Mouse (Mus musculus) NIH3T3 (cell line): Measurements from ENCODE around the gene Dtx4.

Experiments
- DNase-seq: peaks from one replicate; pipeline ENCODE4 v3.0.0-alpha.2; 2012; ENCODE audit warnings: low read depth

Gene Dtx4

DNA sequence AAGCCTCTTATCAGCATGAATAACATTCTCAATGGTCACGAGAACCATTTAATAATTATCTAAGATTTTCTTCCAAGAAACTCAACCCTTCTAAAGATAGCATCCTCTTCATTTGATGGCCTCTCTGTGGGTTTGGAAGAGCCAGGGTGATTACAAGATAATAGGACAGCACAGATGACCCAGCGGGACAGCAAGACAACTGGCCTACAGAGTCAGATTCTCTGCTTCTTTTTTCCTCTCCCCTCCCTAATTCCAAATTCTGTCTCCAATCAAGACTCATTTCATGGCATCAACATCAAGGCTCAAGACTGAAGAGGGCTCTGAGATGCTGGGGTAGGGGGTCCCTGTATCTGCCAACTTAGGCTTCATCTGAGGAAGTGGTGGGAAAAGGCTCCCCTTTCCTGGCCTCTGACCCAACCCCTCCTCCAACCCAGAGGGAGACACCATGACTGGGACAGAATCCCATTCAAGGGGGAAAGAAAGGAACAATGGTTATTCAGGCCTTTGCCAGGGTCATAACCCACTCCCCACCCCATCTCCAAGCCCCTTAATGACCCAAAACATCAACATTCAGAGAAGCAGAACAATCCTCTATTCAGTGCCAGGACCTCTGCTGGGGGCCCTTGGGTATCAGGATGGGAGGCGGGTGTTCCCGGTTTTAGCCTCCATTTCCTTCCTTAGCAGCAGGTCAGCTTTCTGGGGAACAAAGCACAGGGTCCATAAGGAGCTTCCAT is 7.6 kb downstream of the Dtx4 start:
- DNase-seq, result no peak

DNA sequence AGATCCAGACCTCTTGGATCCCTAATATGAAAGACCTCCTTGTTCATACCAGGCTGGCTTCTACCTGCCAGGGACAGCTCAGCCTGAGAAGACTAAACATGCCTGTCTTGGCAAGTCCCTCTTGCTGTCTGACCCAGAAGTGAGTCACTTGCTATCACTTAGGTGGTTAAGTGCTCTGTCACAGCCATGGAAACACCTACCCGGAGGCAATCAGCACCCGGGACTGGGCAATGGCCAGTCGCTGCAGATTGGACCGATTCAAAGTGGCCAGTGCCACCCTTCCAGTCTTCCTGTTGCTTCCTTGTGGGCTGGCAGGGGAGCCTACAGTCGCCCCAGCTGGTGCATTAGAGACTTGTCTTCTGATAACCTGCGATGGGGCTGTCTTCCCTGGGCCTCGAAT is 9.6 kb downstream of the Dtx4 start:
- DNase-seq, result no peak

DNA sequence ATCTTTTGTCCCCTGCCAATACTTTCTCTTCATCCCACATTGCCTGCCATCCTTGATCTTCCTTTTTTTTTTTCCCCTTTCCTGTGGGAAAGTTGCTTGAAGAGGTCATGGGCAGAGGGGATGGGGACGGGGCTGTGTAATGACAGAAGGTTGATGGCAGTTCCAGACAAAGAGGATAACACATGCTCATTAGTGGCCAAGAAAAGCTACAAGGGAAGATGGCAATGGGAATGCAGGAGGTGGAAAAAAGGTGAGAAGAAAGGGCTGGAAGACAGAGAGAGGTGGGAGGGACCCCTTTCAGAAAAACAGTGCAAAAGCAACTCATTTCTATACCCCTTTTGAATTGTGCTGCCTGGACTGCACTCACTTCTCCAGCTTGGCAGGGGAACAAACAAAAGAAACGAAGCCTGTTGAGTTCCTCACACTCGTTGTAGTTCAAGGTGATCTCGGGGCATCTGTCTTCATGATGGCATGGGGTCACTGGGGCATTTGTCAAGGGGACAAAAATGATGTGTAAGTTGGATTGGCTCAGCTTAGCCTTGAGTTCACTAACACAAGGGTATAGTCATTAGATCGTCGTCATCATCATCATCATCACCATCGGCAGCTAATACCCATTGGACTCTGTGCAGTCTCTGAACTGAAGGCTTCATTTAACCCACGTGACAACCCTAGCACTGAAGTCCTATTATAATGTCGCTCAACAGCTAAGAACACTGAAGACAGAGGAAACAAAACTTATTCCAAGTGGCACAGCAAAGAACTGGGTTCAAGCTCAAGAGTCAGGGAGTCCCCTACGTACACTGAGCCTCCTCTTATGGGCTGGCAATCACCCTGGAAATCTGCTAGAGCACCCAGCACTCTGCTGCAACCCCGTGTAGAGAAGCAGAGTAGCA is 11.3 kb downstream of the Dtx4 start:
- DNase-seq, result no peak

DNA sequence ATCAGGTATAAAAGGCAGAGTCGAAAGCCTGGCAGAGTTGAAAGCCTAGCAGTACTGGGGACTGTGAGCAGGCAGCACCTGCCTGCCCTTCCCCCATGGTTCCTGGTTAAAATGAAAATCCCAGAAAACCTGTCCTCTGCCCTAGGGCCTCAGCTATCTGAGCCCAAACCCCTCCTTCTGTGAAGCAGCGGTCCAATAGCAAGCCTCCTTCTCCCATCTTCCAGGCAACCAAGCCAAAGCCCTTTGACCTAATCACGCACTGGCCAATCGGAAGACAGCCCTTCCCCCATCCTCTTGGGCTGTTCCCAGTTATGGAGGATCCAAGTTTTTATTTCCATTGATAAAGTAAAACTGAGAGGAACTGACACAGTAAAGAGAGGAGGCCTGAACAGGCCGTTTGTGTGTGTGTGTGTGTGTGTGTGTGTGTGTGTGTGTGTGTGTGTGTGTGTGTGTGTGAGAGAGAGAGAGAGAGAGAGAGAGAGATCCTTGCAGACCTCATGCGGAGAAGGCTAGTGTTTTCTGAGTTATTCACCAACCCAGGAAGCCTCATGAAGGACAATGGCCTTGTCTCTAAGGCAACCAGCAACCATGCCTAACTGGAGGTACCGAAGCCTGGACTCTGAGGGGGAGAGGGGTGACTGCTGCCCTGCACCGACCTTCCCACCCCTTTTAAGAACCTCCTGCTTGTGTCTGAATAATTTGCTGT is 12.1 kb downstream of the Dtx4 start:
- DNase-seq, result no peak

DNA sequence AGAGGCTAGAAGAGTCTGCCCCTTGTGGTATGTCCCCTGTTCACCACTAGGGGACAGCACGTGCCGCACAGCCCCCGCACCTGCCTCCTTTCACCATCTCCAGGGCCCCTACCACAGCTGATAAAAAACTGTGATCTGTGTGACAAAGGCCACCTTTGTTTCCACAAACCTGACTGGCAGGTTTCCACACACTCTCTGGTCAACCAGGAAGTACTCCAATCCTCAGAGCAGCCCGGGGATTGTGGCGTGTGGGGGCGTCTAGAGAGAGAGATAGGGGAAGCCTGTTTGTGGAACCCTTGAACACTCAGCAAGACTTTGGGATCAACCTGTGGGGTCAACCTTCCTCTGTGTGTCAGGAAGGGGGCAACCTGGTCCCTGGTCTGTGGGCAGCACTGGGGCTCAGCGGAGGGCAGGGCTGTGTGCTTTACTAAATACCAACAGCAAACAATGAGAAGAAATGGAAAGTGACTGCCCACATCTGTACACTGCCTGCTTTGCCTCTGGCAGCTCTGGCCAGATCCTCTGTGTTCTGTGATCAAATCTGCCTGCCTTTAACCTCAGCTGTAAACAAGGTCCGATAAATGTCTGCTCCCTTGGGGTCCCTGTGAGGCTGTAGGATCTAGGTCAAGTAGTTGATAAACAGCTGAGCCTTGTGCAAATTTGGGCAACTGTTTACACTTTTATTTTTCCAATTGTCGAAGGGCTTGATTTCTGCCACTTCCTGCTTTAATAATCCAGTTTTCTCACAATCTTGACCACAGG is 12.9 kb downstream of the Dtx4 start:
- no peak for DNase-seq

DNA sequence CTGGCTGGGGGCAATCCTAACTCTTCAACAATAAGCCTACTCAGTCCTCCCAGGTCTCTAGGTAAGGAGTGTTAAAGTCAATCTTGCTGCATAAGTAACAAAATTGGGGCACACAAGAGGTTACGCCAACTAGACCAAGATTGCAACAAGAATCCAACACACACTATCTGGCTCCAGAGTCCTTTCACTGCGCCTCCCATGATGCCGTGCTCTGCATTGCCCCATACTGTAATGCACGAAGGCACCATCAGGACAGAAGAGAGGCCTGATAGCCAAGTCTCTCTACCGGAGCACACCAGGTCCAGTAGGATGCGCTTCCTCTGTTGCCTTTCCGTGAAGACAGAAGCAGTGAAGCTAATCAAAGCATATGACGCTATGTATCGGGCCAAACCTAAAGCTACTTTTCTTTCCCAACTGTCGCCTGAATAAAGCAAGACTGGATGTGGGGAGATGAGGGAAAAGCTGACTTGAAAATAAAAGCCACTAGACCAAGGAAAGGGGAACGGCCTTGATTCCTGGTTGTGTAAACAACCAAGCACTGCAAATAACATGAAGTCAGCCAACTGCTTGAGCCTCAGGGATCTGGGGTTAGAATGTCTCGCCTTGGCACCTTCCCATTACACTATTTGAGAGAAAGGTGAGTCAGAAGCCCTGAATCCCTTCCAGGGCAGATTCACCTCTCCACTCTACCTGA is 13.6 kb downstream of the Dtx4 start:
- DNase-seq, result peak; percentile 31

DNA sequence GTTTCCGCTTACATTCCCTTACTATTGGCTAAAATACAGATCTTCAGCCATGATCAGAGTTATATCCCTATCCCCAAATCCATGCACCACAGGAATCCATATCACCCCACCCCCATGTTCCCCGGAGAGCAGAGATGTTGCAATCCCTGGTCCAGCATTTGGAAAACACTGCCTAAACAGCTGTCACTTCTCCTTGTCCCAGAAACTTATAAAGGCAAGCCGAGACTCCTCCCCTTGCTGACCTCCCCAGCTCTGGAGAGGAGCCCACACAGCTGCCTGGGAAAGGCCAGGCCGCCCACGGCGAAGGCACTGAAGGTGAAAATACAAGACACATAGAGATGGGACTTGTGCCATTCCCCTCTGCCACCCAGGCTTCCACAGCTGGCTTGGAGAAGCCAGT is 14.4 kb downstream of the Dtx4 start:
- DNase-seq, result peak; percentile 94

DNA sequence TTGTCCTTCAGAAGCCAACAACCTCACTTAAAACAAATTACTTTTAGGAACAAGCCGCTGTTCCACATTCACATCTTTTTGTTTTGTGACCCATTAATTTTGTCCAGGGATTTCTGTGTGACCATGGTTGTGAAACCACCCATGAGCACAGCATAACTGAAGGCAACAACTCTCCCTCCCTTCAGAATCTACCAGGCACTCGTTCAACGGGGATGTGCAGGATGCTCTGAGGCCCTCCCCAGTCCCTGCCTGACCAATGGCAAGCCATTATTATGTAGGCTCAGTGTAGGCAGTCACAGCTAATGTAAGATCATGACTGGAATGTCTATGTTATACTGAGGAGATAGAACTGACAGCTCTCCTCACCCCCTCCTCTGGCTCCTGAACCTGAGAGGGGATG is 15.6 kb downstream of the Dtx4 start:
- DNase-seq, result peak; percentile 20

DNA sequence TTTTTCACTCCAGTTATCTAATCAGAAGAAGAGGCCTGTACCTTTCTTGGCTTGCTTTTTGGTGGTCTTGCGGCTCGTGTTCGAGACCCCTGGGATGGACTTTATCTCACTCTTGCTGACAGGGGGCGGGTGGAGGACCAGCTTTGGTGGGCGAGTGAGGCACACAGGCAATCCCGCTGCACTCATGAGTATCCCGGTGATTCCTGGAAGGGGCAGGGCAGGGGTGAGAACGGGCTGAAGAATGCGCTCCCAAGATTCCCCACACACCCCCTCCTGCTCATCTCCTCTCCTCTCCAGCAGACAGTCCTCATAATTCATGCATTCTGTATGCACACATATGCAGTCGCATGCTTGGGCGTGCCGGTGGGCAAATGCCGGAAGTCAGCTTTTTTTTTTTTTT is 16.0 kb downstream of the Dtx4 start:
- DNase-seq, result no peak

DNA sequence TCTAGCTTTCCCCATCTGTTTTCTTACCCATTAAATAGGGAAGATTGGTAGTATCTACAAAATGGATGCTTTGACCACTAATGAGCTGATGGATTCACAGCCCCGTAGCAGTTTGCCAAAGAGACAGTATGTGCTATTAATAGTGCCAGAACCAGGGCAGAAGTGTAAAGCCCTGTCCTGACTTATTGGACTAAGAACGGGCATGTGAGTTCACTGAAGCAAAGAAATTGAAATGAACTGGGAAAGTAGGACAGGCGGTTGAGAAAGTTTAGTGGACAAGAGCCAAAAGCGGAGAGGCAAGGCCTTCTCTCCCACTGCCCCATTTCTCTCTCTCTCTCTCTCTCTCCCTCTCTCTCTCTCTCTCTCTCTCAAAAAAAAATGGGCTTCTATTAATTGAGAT is 17.0 kb downstream of the Dtx4 start:
- DNase-seq, result peak; percentile 37

DNA sequence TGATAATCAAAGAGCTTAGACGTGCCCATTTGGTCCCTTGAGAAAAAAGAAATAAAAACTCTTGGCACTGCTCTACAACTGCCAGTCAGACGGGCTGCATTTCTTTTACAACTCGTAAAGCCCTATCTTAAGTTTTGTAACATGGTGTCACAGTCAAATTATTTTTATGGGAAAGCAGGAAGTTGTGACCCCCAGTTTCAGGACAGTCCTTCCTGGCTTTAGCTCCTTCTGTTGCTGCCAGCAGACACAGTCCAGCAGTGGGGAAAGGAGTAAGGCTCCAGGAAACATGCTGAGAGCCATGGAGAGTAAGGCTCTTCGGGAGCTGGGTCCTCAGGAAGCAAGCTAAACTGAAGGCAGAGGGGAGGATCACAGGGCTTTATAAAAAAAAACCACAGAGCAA is 17.5 kb downstream of the Dtx4 start:
- no peak for DNase-seq

DNA sequence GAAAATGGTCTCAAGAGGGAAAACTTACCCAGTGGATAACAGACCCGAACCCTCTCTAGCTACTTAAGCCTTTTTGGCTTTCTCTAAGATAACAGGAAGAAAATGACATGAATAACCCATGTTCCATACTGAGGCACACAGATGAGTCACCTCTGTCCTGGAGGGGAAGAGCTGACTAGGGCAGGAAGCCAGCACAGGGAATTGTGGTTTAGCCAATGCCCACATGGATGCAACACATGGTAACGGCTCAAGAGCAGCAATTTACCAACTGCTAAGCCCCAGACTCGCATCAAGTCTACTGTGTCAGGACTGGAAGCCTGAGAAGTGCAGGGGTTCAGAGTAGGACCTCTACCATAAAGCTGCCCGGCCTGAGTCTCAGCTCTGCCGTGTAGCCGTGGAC is 22.9 kb downstream of the Dtx4 start:
- DNase-seq, result peak; percentile 63

DNA sequence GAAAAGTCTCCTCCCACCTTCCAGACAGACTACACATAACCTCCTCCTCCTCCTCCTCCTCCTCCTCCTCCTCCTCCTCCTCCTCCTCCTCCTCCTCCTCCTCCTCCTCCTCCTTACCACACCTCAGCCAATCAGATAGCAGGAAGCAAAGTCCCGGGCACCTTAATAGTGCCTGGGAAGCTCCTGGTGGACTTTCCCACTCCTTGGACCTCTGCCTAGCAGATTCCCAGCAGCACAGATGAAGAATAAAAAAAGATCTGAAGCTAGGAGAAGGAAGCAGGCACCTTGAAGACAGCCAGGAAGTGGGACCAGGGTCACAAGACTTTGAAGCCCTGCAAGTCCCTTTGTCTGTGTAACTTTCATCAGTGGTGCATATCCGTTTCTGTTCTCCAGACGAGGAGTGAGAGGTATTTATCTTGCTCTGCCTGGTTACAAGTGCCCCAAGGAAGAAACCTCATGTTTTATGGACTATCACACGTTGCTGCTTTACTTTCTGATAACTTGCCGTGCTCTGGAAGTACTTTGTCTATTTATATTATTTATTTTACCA is 24.5 kb downstream of the Dtx4 start:
- no peak for DNase-seq

DNA sequence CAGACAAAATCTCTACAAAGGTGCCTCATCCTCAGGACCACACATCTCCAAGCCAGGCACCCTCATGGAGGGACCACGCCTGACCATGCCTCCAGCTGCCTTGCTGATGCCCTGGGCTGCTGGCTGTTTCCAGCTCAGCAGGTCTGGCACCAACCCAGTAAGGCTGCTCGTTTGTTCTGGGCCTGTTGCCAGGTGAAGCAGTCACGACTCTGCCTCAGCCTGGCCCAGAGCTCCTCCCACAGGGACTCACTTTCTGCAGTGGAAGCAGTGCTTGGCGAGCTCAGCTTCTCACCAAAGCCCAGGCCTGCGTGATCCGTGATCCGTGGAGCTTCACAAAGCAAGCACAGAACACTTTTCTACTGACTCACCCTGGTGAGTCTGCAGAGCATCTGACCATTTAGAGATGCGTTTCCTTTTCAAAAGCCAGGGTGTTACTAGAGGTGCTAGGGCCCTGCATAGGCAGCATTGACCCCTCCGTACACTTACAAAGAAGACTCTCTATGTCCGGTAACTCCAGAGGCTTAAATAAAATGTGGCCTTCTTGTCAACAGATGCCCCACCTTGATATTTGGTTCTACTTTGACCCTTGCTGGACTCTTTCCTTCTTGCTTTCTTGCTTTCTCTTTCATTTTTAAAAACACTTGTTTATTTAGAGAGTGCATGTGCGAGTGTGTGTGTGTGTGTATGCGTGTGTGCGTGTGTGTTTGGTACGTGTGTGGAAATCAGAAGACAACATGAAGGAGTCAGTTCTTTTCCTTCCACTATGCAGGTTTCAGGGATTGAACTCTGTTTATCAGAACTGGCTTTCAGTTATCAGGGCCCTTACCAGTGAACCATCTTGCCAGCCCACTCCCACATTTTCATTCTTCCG is 25.6 kb downstream of the Dtx4 start:
- DNase-seq, result peak; percentile 100

DNA sequence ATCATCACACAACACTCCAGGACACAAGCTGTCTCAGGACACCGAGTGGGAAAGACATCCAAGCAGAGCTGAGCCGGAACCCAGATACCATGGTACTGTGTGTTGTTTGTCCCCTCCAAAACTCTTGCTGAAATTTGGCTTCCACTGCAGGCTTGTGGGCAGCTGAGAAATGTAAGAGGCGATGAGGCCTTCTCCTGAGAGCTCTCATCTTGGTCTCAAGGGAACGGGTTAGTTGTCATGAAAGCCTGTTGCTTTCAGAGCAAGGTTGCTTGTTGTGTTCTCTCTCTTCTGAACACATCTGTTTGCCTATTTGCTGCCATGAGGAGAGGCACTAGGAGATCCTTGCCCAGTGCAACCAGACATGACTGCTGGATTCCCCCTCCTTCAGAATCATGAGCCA is 27.3 kb downstream of the Dtx4 start:
- DNase-seq, result peak; percentile 39

DNA sequence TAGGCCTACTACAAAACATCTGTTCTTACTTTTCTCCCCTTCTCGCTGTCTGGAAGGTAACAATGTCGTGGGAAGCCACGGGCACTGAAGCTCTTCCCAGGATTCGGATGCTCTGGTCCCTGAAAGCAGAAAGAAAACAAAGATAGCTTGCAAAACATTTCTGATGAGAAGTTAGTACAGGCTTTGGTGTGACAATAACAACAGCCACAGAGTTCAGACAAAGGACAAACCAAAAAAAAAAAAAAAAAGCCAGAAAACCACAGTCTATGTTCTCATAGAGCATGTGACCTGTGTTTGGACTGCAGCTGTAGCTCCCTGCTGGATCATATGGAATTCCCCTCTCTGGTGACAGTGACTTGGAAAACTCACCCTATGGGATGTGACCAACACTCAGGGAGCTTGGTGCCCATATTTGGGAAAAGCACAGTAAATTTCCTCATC is 28.0 kb downstream of the Dtx4 start:
- DNase-seq, result peak; percentile 59

DNA sequence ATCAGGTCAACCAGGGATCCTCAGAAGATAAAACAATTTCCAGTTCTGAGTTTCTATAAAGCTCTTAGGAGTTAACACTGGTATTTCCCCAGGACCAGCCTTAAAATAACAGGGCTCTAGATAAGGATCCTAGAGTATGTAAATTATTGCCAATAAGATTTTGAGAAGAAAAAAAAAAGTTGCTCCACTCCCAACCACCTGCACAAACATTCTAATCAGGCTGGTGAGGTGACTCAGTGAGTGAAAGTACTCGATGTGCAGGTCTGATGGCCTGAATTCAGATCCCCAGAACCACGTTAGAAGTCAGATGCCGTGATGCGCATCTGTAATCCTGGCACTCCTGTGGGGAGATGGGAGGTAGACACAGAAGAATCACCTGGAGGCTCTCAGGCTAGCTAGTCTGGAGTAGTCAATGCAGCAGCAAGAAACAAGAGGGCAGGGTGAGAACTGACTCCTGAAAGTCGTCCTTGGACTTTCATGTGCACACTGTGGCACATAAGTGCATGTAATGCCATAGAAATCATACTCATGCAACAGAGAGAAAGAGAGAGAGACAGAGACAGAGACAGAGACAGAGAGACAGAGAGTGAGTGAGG is 28.8 kb downstream of the Dtx4 start:
- DNase-seq, result no peak

DNA sequence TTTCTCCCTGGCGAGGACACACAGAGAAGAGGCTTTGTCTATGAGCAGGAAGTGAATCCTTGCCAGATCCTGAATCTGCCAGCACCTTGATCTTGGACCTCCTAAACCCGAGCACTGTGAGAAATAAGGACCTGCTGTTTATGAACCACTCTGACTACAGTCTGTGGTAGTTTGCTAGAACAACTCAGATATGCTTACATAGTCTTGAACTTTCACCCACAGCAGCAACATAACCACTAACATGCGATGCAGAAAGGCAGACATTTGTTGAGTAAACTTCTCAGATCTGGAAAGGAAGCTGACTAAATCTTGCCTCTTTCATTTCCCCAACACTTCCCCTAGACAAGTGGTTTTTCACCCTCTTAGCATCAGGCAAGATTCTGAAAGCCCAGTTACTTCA is 29.4 kb downstream of the Dtx4 start:
- DNase-seq, result peak; percentile 50

DNA sequence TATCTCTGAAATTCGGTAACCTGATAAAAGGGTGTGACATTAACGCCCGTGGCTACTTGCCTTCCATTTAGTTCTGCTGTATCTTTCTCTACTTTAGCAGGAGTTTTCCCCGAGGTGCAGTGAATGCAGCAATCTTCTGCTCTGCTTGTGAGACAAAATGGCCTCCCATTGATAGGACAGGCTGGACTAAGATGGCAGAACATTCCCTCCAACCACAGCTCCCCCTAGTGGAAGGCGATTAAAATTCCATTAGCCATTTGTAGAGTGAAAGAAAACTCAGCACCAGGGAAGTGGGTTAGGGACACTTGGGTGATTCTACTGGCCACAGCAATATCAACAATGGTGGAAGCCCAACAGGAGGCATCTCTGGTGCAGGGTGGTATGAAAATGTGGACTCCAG is 33.8 kb downstream of the Dtx4 start:
- DNase-seq, result peak; percentile 80

DNA sequence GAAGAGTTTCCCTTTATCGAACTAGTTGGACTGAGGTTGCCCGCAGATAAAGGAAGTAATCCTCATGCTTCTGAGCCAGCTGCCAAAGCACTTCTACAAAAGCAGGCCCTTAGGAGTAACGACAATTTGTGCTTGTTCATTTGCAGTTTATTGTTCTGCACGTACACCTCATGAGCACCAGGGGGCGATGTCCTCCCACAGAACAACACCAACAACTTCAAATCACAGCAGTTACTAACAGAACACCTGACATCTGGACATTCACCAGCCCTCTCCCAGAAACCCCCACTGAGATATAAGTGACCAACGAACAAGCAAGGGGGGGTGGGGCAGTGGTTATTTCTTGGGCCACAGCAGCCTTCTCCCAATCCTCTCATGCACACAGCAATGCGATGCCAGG is 35.0 kb downstream of the Dtx4 start:
- DNase-seq, result peak; percentile 90
